Mouse (Mus musculus) midbrain, embryonic 12.5 days (tissue): ENCODE results near the gene Carhsp1. TPM values are rescaled to one million over a fixed set of nuclear protein-coding genes. Genes with fewer than 3 reads are reported as not detected.
A peak's percentile ranks its signal among the peaks of the same experiment; 100 is the strongest.

Source experiments
- ATAC-seq: fragments of 200-750 bp; cut with Nextera tagmentation; 2 replicates; pipeline ENCODE4 v1.8.0; 2017; ENCODE audit warnings: low read depth, moderate TSS enrichment, moderate library complexity; ENCODE audit not compliant: low FRiP score
- H3K27ac ChIP-seq: fragments of 300-500 bp; sonication (generic); replicated peaks from 2 replicates; pipeline ENCODE4 v1.5.1; 2016; ENCODE audit warnings: mild to moderate bottlenecking
- H3K27me3 ChIP-seq: fragments of 300-500 bp; sonication (generic); 2 replicates; pipeline ENCODE4 v1.6.1; 2016; ENCODE audit warnings: mild to moderate bottlenecking
- H3K36me3 ChIP-seq: fragments of 300-500 bp; sonication (generic); 2 replicates; pipeline ENCODE4 v1.6.1; 2016
- H3K4me1 ChIP-seq: fragments of 300-500 bp; sonication (generic); 2 replicates; pipeline ENCODE4 v1.6.1; 2016
- H3K4me2 ChIP-seq: fragments of 300-500 bp; sonication (generic); replicated peaks from 2 replicates; pipeline ENCODE4 v1.6.1; 2016; ENCODE audit warnings: mild to moderate bottlenecking, moderate library complexity
- H3K4me3 ChIP-seq: fragments of 300-500 bp; sonication (generic); 2 replicates; pipeline ENCODE4 v1.5.1; 2016; ENCODE audit warnings: mild to moderate bottlenecking
- H3K9ac ChIP-seq: fragments of 300-500 bp; sonication (generic); replicated peaks from 2 replicates; pipeline ENCODE4 v1.6.1; 2016; ENCODE audit warnings: mild to moderate bottlenecking, moderate library complexity
- H3K9me3 ChIP-seq: fragments of 300-500 bp; sonication (generic); 2 replicates; pipeline ENCODE4 v1.6.1; 2016; ENCODE audit warnings: mild to moderate bottlenecking
- WGBS: fragments of 180-500 bp; shearing (Covaris S2); methylation state at CpG from one replicate; pipeline ENCODE4 v1.1.7; 2016; 5-methylcytosine and 5-hydroxymethylcytosine counted together
- polyA plus RNA-seq: library from polyadenylated mRNA; unstranded; fragments of >200 nt; fragmentation: Nextera tagmentation; extraction: Ambion mirVana; gene quantifications from 2 replicates; pipeline ENCODE4 v1.2.1, GENCODE M21; 2016

Gene Carhsp1
- polyA plus RNA-seq, 1 experiment from 2014 or later = 255 TPM

GRCm38 (mm10) chr16:8686871-8687535 is 15.0 kb upstream of the Carhsp1 start:
- peaks cover 52% of the 10 kb centered on the region for H3K36me3 ChIP-seq
- no peaks in the 10 kb centered on the region for H3K4me1 ChIP-seq
- 81% methylated on average over 11 of the region's 11 CpGs for WGBS
- 0 out of 2 replicates have a peak overlapping the region, but pooled peaks have one; percentile 20 for H3K27ac ChIP-seq
- H3K4me2 ChIP-seq = no peak overlapping the region
- H3K4me3 ChIP-seq = no peak overlapping the region
- no peak overlapping the region for H3K9ac ChIP-seq
- no peaks in the 10 kb centered on the region for H3K9me3 ChIP-seq
- no peak for ATAC-seq
- H3K27me3 ChIP-seq = no peaks in the 10 kb centered on the region

DNA sequence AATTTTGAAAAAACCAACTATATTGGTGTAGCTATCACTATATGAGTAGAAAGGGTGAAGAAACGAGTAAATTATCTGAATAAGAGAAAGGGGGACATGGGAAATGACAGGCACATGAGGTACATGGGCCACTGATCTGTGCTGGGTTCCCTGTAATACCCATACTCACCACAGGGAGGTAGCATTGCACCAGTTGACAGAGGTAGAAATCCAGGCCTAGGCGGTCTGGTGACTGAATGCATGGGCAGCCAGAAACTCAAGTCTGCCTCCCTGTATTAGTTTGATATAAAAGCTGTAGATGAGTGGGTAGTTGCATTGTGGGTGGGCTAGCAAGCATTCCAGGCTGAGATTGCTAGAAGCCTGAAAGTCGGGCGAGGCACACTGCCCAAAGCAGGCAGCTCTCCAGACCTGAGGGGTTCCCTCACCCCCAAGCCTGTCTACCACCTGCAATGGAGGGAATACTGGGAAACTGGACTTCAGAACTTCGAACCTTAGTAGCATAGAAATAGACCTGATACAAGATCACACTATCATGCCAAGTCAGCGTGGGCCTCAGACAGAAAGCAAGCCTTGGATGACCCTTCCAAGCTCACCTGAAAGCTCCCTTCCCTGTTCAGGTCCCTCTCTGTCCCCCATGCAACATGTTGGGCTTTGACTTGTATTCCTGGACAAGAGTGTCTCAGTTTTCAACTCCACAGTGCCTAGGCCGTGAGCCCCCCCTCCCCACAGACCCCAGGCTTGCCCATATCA is 14.3 kb upstream of the Carhsp1 start:
- H3K4me3 ChIP-seq = no peak overlapping the region
- no peaks in the 10 kb centered on the region for H3K4me1 ChIP-seq
- H3K27me3 ChIP-seq = no peaks in the 10 kb centered on the region
- WGBS = 61% methylated on average over 7 of the region's 7 CpGs
- no peaks in the 10 kb centered on the region for H3K9me3 ChIP-seq
- no peak overlapping the region for H3K9ac ChIP-seq
- peaks cover 45% of the 10 kb centered on the region for H3K36me3 ChIP-seq
- 0 out of 2 replicates have a peak, but pooled peaks have one; percentile 42 for ATAC-seq
- H3K4me2 ChIP-seq = no peak overlapping the region
- H3K27ac ChIP-seq = 0 out of 2 replicates have a peak overlapping the region, but pooled peaks have one; percentile 20

DNA sequence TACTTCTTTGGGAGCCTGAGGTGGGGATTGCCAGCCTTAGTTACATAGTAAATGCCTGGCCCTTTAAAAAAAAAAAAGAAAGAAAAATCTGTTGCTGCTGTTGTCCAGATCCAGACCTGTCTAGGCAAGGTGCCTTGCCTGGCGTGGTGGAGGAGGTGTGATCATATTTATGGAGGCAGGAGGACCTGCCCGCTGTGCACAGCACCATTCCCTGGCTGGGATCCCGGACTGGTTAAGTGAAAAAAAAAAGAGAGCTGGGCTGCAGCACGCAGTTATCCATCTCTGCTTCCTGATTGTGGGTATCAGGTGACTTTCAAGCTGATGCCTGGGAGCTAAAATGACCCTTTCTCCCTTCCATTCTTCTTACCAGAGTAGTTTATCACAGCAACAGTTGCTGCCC is 13.1 kb upstream of the Carhsp1 start:
- H3K9me3 ChIP-seq = no peaks in the 10 kb centered on the region
- H3K4me3 ChIP-seq = no peak overlapping the region
- H3K27ac ChIP-seq = no peak overlapping the region
- H3K4me2 ChIP-seq = no peak overlapping the region
- WGBS = 79% methylated on average over 4 of the region's 4 CpGs
- H3K36me3 ChIP-seq = peaks cover 33% of the 10 kb centered on the region
- H3K27me3 ChIP-seq = no peaks in the 10 kb centered on the region
- no peaks in the 10 kb centered on the region for H3K4me1 ChIP-seq
- no peak overlapping the region for H3K9ac ChIP-seq
- ATAC-seq = no peak

DNA sequence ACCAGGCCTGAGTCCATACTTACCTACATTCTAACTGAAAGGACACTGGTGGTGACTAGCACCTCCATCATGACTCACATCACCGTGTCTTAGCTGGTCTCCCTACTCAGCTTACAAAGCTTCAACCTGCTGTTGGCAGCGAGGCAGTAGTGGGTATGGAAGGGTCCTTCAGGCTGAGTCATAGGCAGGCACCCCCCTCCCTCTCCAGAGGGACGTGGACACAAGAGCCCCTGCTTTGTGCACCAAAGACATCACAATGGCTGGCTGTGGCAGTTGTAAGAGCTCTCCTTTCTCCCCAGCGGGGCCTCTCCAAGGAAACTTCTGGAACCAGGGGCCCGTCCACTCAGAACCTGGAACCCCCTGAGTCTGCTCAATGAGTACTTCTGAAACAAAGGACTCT is 8.5 kb upstream of the Carhsp1 start, which contains the start of gene Gm5767:
Gene Gm5767 (plus strand): TSS at position 301 of the 400 bp plus-strand sequence.
- 0 out of 2 replicates have a peak, but pooled peaks cover 3% of the 10 kb centered on the region for H3K27me3 ChIP-seq
- ATAC-seq = no peak
- H3K27ac ChIP-seq = no peak within 1 kb of the TSS
- H3K9ac ChIP-seq = no peak within 1 kb of the TSS
- no peak within 1 kb of the TSS for H3K4me3 ChIP-seq
- H3K36me3 ChIP-seq = peaks cover 5% of the 10 kb centered on the region; the same call in 1 of the 2 replicates
- no peaks in the 10 kb centered on the region for H3K9me3 ChIP-seq
- no peaks in the 10 kb centered on the region for H3K4me1 ChIP-seq
- 90% methylated on average over 5 of the region's 5 CpGs for WGBS
- H3K4me2 ChIP-seq = no peak within 1 kb of the TSS

DNA sequence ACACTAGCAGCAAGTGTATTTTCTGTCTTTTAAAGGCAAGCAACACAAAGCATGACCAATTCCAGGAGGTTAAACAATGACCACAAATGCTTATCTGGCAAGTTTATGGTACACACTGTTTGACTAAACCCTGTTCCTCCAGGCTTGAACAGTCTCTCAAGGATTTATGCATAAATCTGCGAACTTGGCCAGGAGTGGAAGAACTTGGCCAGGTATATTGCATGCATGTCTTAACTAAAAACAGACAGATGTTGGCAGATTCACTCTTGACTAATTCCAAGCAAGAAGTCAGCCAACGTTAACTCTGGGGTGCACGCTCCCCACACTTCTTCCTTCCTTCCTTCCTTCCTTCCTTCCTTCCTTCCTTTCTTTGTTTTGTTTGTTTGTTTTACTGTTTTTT is 7.8 kb upstream of the Carhsp1 start:
- no peaks in the 10 kb centered on the region for H3K4me1 ChIP-seq
- no peak overlapping the region for H3K4me2 ChIP-seq
- H3K36me3 ChIP-seq = peaks cover 5% of the 10 kb centered on the region; the same call in 1 of the 2 replicates
- H3K9ac ChIP-seq = no peak overlapping the region
- 0 out of 2 replicates have a peak, but pooled peaks cover 3% of the 10 kb centered on the region for H3K27me3 ChIP-seq
- no peak for ATAC-seq
- H3K4me3 ChIP-seq = no peak overlapping the region
- 82% methylated on average over 3 of the region's 3 CpGs for WGBS
- H3K27ac ChIP-seq = no peak overlapping the region
- H3K9me3 ChIP-seq = no peaks in the 10 kb centered on the region

GRCm38 (mm10) chr16:8678676-8679075 is 6.7 kb upstream of the Carhsp1 start:
- H3K27me3 ChIP-seq = peaks cover 11% of the 10 kb centered on the region
- H3K4me2 ChIP-seq = no peak overlapping the region
- no peaks in the 10 kb centered on the region for H3K36me3 ChIP-seq
- no peak overlapping the region for H3K4me3 ChIP-seq
- H3K9ac ChIP-seq = no peak overlapping the region
- H3K4me1 ChIP-seq = peaks cover 5% of the 10 kb centered on the region; the same call in 1 of the 2 replicates
- no peak for ATAC-seq
- WGBS = 87% methylated on average over 4 of the region's 4 CpGs
- H3K27ac ChIP-seq = no peak overlapping the region
- no peaks in the 10 kb centered on the region for H3K9me3 ChIP-seq

DNA sequence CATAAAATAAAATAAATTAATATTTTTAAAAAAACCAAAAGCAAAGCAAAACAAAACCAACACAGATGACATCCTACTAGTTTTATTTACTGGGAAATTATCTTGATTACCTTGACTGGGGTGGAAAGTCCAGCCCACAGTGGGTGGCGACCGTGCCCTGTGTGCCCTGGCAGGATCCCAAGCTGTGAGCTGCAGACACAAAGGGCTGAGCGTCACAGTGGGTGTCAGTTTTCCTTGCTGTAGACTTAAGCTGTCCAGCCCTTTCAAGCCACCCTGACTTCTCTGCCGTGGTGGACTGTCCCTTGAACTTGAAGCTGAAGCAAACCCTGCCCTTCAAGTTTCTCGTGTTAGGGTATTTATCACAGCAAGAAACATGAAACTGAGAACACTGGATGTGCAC is 6.1 kb upstream of the Carhsp1 start:
- Histone ChIP-seq H3K36me3 (no peaks in the 10 kb centered on the region), H3K27ac (no peak overlapping the region), H3K4me1 (peaks cover 5% of the 10 kb centered on the region; the same call in 1 of the 2 replicates), H3K4me2 (no peak overlapping the region), H3K27me3 (peaks cover 17% of the 10 kb centered on the region), H3K9me3 (no peaks in the 10 kb centered on the region), H3K9ac (no peak overlapping the region), H3K4me3 (no peak overlapping the region)
- 54% methylated on average over 5 of the region's 5 CpGs for WGBS
- ATAC-seq = no peak

DNA sequence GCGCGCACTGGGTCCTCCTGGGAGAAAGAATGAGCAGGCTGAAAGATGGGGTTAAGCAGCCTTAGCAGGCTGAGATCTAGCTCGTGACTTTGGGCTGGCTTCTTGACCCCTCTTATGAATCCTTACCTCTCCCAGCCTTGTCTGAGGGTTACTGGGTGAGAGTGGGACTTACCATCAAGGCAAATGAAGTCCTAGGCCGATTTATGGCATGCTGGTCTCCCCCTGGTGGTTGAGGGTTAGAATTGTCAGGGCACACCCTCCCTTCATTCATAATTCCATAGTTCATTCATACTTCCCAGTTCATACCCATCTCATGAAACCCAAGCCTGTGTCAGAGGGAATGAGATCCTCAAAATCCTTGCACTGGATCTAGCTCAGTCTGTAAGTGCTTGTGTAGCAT is 4.8 kb upstream of the Carhsp1 start:
- no peak for ATAC-seq
- Histone ChIP-seq H3K4me3 (no peak overlapping the region), H3K4me2 (no peak overlapping the region), H3K9me3 (no peaks in the 10 kb centered on the region), H3K4me1 (peaks cover 5% of the 10 kb centered on the region; the same call in 1 of the 2 replicates), H3K36me3 (no peaks in the 10 kb centered on the region), H3K9ac (no peak overlapping the region), H3K27me3 (peaks cover 22% of the 10 kb centered on the region), H3K27ac (no peak overlapping the region)
- WGBS = 56% methylated on average over 4 of the region's 4 CpGs

DNA sequence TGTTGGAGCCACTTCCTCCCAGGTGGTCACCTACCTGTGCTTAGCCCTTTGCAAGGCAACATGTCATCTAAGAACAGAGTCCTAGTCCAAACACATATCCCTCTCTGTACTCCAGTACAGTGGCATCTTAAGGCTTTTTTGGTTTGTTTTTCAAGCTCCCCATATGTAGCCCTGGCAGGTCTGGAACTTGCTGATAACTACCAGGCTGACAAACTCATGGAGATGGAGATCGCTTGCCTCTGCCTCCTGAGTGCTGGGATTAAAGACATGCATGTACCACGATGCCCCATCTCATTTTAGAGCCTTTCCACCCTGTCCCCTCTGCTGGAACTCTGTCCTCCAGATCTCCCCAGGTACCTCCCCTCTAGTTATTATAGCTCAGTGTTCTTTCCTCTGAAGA is 4.3 kb upstream of the Carhsp1 start:
- no peak overlapping the region for H3K4me2 ChIP-seq
- peaks cover 22% of the 10 kb centered on the region for H3K27me3 ChIP-seq
- H3K27ac ChIP-seq = no peak overlapping the region
- H3K4me3 ChIP-seq = no peak overlapping the region
- H3K4me1 ChIP-seq = peaks cover 6% of the 10 kb centered on the region
- ATAC-seq = no peak
- no peaks in the 10 kb centered on the region for H3K9me3 ChIP-seq
- no peak overlapping the region for H3K9ac ChIP-seq
- no peaks in the 10 kb centered on the region for H3K36me3 ChIP-seq
- WGBS = 73% methylated on average over 2 of the region's 2 CpGs

DNA sequence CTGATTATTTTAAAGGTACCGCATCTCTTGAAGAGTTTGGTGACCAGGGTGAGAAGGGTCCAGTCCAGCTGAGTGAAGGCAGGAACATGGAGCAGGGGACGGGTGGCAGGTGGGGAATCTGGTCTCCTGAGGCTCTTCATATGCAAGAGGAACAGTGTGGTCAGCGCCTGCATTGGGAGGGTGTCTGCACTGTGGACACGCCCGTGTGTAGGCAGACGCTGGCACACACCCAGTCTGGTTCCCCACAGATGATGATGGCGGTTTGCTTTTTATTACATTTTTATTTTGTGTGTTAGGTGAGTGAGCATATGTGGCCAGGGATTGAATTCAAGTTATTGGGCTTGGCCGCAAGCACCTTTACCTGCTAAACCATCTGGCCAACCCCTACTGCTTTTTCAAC is 3.6 kb upstream of the Carhsp1 start:
- no peak overlapping the region for H3K27ac ChIP-seq
- H3K4me1 ChIP-seq = peaks cover 13% of the 10 kb centered on the region
- H3K36me3 ChIP-seq = no peaks in the 10 kb centered on the region
- H3K4me3 ChIP-seq = no peak overlapping the region
- no peak overlapping the region for H3K9ac ChIP-seq
- 87% methylated on average over 8 of the region's 8 CpGs for WGBS
- peaks cover 22% of the 10 kb centered on the region for H3K27me3 ChIP-seq
- H3K4me2 ChIP-seq = no peak overlapping the region
- no peaks in the 10 kb centered on the region for H3K9me3 ChIP-seq
- no peak for ATAC-seq

DNA sequence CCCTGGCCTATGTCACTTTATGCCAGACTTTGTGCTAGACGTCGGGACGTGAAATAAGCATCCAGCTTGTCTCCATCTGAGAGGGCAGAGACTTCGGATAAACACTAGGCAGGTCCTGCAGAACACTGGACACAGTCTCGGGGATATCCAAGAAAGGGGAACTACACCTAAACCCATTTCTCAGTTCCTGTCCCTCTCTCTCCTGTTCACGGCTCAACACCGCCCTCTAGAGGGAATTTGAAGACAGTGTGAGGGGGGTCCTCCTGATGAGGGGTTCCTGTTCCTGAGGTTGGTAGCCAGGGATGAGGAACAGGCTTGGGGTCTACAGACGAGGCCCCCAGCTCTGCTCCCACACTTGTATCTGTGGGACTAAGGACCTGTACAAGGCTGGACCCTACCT is 2.2 kb upstream of the Carhsp1 start:
- 6% methylated on average over 8 of the region's 8 CpGs for WGBS
- peaks cover 22% of the 10 kb centered on the region for H3K27me3 ChIP-seq
- H3K36me3 ChIP-seq = peaks cover 1% of the 10 kb centered on the region; the same call in 1 of the 2 replicates
- no peak overlapping the region for H3K27ac ChIP-seq
- no peak overlapping the region for H3K4me2 ChIP-seq
- peaks cover 27% of the 10 kb centered on the region for H3K4me1 ChIP-seq
- no peak overlapping the region for H3K4me3 ChIP-seq
- H3K9ac ChIP-seq = no peak overlapping the region
- ATAC-seq = no peak
- no peaks in the 10 kb centered on the region for H3K9me3 ChIP-seq

DNA sequence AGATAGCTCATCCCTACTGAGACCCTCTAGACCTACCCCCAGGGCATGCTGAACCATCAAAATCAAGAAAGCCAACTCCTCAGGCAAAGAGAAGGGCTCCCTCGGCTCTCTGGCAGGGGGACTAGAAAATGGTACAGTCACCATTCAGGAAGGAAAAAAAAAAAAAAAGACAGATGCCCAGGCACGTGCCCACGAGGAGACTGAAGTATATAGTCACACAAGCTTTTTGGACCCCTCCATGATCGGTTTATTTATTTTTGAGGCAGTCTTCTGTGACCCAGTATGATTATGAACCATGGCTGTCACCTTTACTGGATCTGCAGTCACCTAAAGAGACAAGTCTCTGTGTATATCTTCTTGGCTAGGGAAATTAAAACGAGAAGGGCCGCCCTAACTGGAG is 1.4 kb upstream of the Carhsp1 start:
- Histone ChIP-seq H3K9ac (no peak overlapping the region), H3K4me3 (no peak overlapping the region), H3K36me3 (peaks cover 6% of the 10 kb centered on the region; the same call in 1 of the 2 replicates), H3K9me3 (no peaks in the 10 kb centered on the region), H3K4me2 (no peak overlapping the region), H3K4me1 (peaks cover 35% of the 10 kb centered on the region), H3K27ac (no peak overlapping the region), H3K27me3 (peaks cover 22% of the 10 kb centered on the region)
- ATAC-seq = no peak
- 74% methylated on average over 6 of the region's 6 CpGs for WGBS
